Mouse (Mus musculus): ENCODE measurements around the gene Slc28a3. TPM values are rescaled to one million over a fixed set of nuclear protein-coding genes. Genes with fewer than 3 reads are reported as not detected.

The Slc28a3 gene
- polyA plus RNA-seq, 1 experiment from 2014 or later: 0.14 TPM

GRCm38 (mm10) chr13:58538366-58538765 is 72.3 kb downstream of the Slc28a3 start:
- H3K4me2 ChIP-seq (ENCODE audit: low read depth, low read length): no peak overlapping the region
- peak; percentile 48; the same call in 1 of the 2 replicates for ATAC-seq (ENCODE audit: low read depth)
- no peak overlapping the region for H3K27ac ChIP-seq (replicated peaks; ENCODE audit: low read depth, low read length)
- no peak overlapping the region for H3K4me3 ChIP-seq (ENCODE audit: low read depth, low read length)
- no peaks in the 10 kb centered on the region for H3K9me3 ChIP-seq (ENCODE audit: control insufficient read depth, low read length)
- no peaks in the 10 kb centered on the region for H3K4me1 ChIP-seq (ENCODE audit: control insufficient read depth, insufficient read depth, low read length)
- no peak overlapping the region for H3K9ac ChIP-seq (ENCODE audit: low read depth, low read length)
- 39% methylated on average over 4 of the region's 4 CpGs for WGBS
- peak; percentile 55 for DNase-seq (ENCODE audit: low spot score)
- no peaks in the 10 kb centered on the region for H3K27me3 ChIP-seq (replicated peaks; ENCODE audit: control insufficient read depth, insufficient read depth, low read length)
- no peaks in the 10 kb centered on the region for H3K36me3 ChIP-seq (ENCODE audit: control insufficient read depth, insufficient read depth, low read length)

- Histone ChIP-seq H3K4me3 (ENCODE audit: low read depth, low read length) (no peak overlapping the region), H3K9me3 (ENCODE audit: control insufficient read depth, low read length) (no peaks in the 10 kb centered on the region), H3K9ac (ENCODE audit: low read depth, low read length) (no peak overlapping the region), H3K36me3 (ENCODE audit: control insufficient read depth, insufficient read depth, low read length) (no peaks in the 10 kb centered on the region), H3K27me3 (replicated peaks; ENCODE audit: control insufficient read depth, insufficient read depth, low read length) (no peaks in the 10 kb centered on the region), H3K4me1 (ENCODE audit: control insufficient read depth, insufficient read depth, low read length) (no peaks in the 10 kb centered on the region), H3K27ac (replicated peaks; ENCODE audit: low read depth, low read length) (no peak overlapping the region), H3K4me2 (ENCODE audit: low read depth, low read length) (no peak overlapping the region)
- DNase-seq (ENCODE audit: low spot score) (no peak), ATAC-seq (ENCODE audit: low read depth) (no peak)
- 74% methylated on average over 6 of the region's 6 CpGs for WGBS
Measured at GRCm38 (mm10) chr13:58537916-58538233, 72.8 kb downstream of the Slc28a3 start.

- H3K27me3 ChIP-seq (replicated peaks; ENCODE audit: control insufficient read depth, insufficient read depth, low read length): no peaks in the 10 kb centered on the region
- DNase-seq (ENCODE audit: low spot score) (no peak), ATAC-seq (ENCODE audit: low read depth) (no peak)
- H3K27ac ChIP-seq (replicated peaks; ENCODE audit: low read depth, low read length): no peak overlapping the region
- H3K36me3 ChIP-seq (ENCODE audit: control insufficient read depth, insufficient read depth, low read length): no peaks in the 10 kb centered on the region
- no peaks in the 10 kb centered on the region for H3K4me1 ChIP-seq (ENCODE audit: control insufficient read depth, insufficient read depth, low read length)
- 94% methylated on average over 6 of the region's 6 CpGs for WGBS
- H3K9ac ChIP-seq (ENCODE audit: low read depth, low read length): no peak overlapping the region
- H3K9me3 ChIP-seq (ENCODE audit: control insufficient read depth, low read length): no peaks in the 10 kb centered on the region
- H3K4me2 ChIP-seq (ENCODE audit: low read depth, low read length): no peak overlapping the region
- no peak overlapping the region for H3K4me3 ChIP-seq (ENCODE audit: low read depth, low read length)
Measured at GRCm38 (mm10) chr13:58537232-58537915, 73.3 kb downstream of the Slc28a3 start.

- ATAC-seq (ENCODE audit: low read depth) (no peak), DNase-seq (ENCODE audit: low spot score) (no peak)
- Histone ChIP-seq H3K27ac (replicated peaks; ENCODE audit: low read depth, low read length) (no peak overlapping the region), H3K27me3 (replicated peaks; ENCODE audit: control insufficient read depth, insufficient read depth, low read length) (no peaks in the 10 kb centered on the region), H3K9me3 (ENCODE audit: control insufficient read depth, low read length) (no peaks in the 10 kb centered on the region), H3K4me1 (ENCODE audit: control insufficient read depth, insufficient read depth, low read length) (no peaks in the 10 kb centered on the region), H3K9ac (ENCODE audit: low read depth, low read length) (no peak overlapping the region), H3K36me3 (ENCODE audit: control insufficient read depth, insufficient read depth, low read length) (no peaks in the 10 kb centered on the region), H3K4me3 (ENCODE audit: low read depth, low read length) (no peak overlapping the region), H3K4me2 (ENCODE audit: low read depth, low read length) (no peak overlapping the region)
- WGBS: 75% methylated on average over 2 of the region's 2 CpGs
Measured at GRCm38 (mm10) chr13:58536466-58537231, 74.0 kb downstream of the Slc28a3 start.

- Histone ChIP-seq H3K4me3 (ENCODE audit: low read depth, low read length) (no peak overlapping the region), H3K9ac (ENCODE audit: low read depth, low read length) (no peak overlapping the region)
- ATAC-seq (ENCODE audit: low read depth): no peak
Measured at GRCm38 (mm10) chr13:58535321-58535720, 75.4 kb downstream of the Slc28a3 start.

GRCm38 (mm10) chr13:58534861-58535260 is 75.8 kb downstream of the Slc28a3 start:
- no peaks in the 10 kb centered on the region for H3K27me3 ChIP-seq (replicated peaks; ENCODE audit: control insufficient read depth, insufficient read depth, low read length)
- no peaks in the 10 kb centered on the region for H3K9me3 ChIP-seq (ENCODE audit: control insufficient read depth, low read length)
- no peak overlapping the region for H3K4me2 ChIP-seq (ENCODE audit: low read depth, low read length)
- H3K27ac ChIP-seq (replicated peaks; ENCODE audit: low read depth, low read length): no peak overlapping the region
- no peak overlapping the region for H3K9ac ChIP-seq (ENCODE audit: low read depth, low read length)
- no peaks in the 10 kb centered on the region for H3K36me3 ChIP-seq (ENCODE audit: control insufficient read depth, insufficient read depth, low read length)
- 69% methylated on average over 3 of the region's 3 CpGs for WGBS
- ATAC-seq (ENCODE audit: low read depth) (no peak), DNase-seq (ENCODE audit: low spot score) (no peak)
- H3K4me3 ChIP-seq (ENCODE audit: low read depth, low read length): no peak overlapping the region
- H3K4me1 ChIP-seq (ENCODE audit: control insufficient read depth, insufficient read depth, low read length): no peaks in the 10 kb centered on the region

More at GRCm38 (mm10) chr13:58535321-58535720, 75.4 kb downstream of the Slc28a3 start:
- DNase-seq (ENCODE audit: low spot score): no peak
- 83% methylated on average over 2 of the region's 2 CpGs for WGBS
- H3K27ac ChIP-seq (replicated peaks; ENCODE audit: low read depth, low read length): no peak overlapping the region
- H3K36me3 ChIP-seq (ENCODE audit: control insufficient read depth, insufficient read depth, low read length): no peaks in the 10 kb centered on the region
- H3K9me3 ChIP-seq (ENCODE audit: control insufficient read depth, low read length): no peaks in the 10 kb centered on the region
- H3K27me3 ChIP-seq (replicated peaks; ENCODE audit: control insufficient read depth, insufficient read depth, low read length): no peaks in the 10 kb centered on the region
- H3K4me2 ChIP-seq (ENCODE audit: low read depth, low read length): no peak overlapping the region
- no peaks in the 10 kb centered on the region for H3K4me1 ChIP-seq (ENCODE audit: control insufficient read depth, insufficient read depth, low read length)

GRCm38 (mm10) chr13:58534216-58534841 is 76.3 kb downstream of the Slc28a3 start:
- H3K9me3 ChIP-seq (ENCODE audit: control insufficient read depth, low read length): no peaks in the 10 kb centered on the region
- H3K9ac ChIP-seq (ENCODE audit: low read depth, low read length): no peak overlapping the region
- H3K27ac ChIP-seq (replicated peaks; ENCODE audit: low read depth, low read length): no peak overlapping the region
- WGBS: 71% methylated on average over 7 of the region's 7 CpGs
- ATAC-seq (ENCODE audit: low read depth) (no peak), DNase-seq (ENCODE audit: low spot score) (no peak)
- no peaks in the 10 kb centered on the region for H3K36me3 ChIP-seq (ENCODE audit: control insufficient read depth, insufficient read depth, low read length)
- H3K4me1 ChIP-seq (ENCODE audit: control insufficient read depth, insufficient read depth, low read length): no peaks in the 10 kb centered on the region
- H3K4me2 ChIP-seq (ENCODE audit: low read depth, low read length): no peak overlapping the region
- no peaks in the 10 kb centered on the region for H3K27me3 ChIP-seq (replicated peaks; ENCODE audit: control insufficient read depth, insufficient read depth, low read length)
- no peak overlapping the region for H3K4me3 ChIP-seq (ENCODE audit: low read depth, low read length)

- Histone ChIP-seq H3K4me1 (ENCODE audit: control insufficient read depth, insufficient read depth, low read length) (peaks cover 7% of the 10 kb centered on the region), H3K9ac (ENCODE audit: low read depth, low read length) (no peak overlapping the region), H3K9me3 (ENCODE audit: control insufficient read depth, low read length) (no peaks in the 10 kb centered on the region), H3K4me2 (ENCODE audit: low read depth, low read length) (no peak overlapping the region), H3K4me3 (ENCODE audit: low read depth, low read length) (no peak overlapping the region), H3K27me3 (replicated peaks; ENCODE audit: control insufficient read depth, insufficient read depth, low read length) (no peaks in the 10 kb centered on the region; the same call in 1 of the 2 replicates), H3K36me3 (ENCODE audit: control insufficient read depth, insufficient read depth, low read length) (no peaks in the 10 kb centered on the region), H3K27ac (replicated peaks; ENCODE audit: low read depth, low read length) (no peak overlapping the region)
- 88% methylated on average over 3 of the region's 3 CpGs for WGBS
- ATAC-seq (ENCODE audit: low read depth) (no peak), DNase-seq (ENCODE audit: low spot score) (no peak)
Measured at GRCm38 (mm10) chr13:58524581-58524980, 86.1 kb downstream of the Slc28a3 start.

Measured in embryonic facial prominence, embryonic 14.5 days (tissue).